Mouse (Mus musculus): ENCODE results near the gene Fchsd2.

DNA sequence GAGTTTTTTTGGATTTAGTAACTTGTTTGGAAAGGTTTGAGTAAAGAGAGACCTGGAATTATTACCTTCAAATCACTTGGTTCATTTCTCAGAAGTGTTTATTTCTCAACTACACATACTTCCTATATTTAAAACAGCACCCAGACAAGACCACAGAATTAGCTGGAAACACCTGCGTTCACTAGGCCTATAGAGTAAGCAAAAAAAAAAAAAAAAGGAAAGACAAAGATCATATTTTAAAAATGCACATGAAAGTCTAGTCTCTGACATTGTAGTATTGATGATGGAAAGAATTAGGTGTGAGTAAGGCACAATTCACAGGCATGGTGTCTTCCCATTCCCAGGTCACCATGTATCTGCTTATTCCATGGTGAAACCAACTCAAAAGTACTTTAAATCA, 118.2 kb downstream of the Fchsd2 start:
- no peak for TF ChIP-seq CTCF (IDR thresholded peaks at IDR 0.05; ENCODE audit: low read depth, low read length)
- TF ChIP-seq POLR2A (IDR thresholded peaks at IDR 0.05; ENCODE audit: insufficient read depth, low read length): no peak
- no peak for TF ChIP-seq EP300 (IDR thresholded peaks at IDR 0.05; ENCODE audit: insufficient read depth, low read depth, low read length)
